Mouse (Mus musculus): ENCODE results near the gene Fam133b. TPM values are rescaled to one million over a fixed set of nuclear protein-coding genes. Genes with fewer than 3 reads are reported as not detected.
"Not testable (repeated sequence)": the region's sequence is repeated elsewhere in the genome, so short reads cannot be mapped to it uniquely, and the experiment has no call there.

Fam133b gene
- polyA plus RNA-seq, 1 experiment from 2014 or later, result 18.7 TPM

- H3K27me3 ChIP-seq (replicated peaks; ENCODE audit: control insufficient read depth, insufficient read depth, low read length), result not testable (repeated sequence)
- 95% methylated on average over 2 of the region's 2 CpGs for WGBS
Measured at GRCm38 (mm10) chr5:3611835-3612234, 68.2 kb downstream of the Fam133b start.

More at GRCm38 (mm10) chr5:3611835-3612234, 68.2 kb downstream of the Fam133b start:
- not testable (repeated sequence) for H3K9me3 ChIP-seq (ENCODE audit: control insufficient read depth, low read length); H3K9ac ChIP-seq (ENCODE audit: low read depth, low read length); H3K4me2 ChIP-seq (ENCODE audit: low read depth, low read length); H3K27ac ChIP-seq (ENCODE audit: low read length); ATAC-seq; H3K4me3 ChIP-seq (ENCODE audit: low read length); H3K4me1 ChIP-seq (ENCODE audit: control insufficient read depth, insufficient read depth, low read length); H3K36me3 ChIP-seq (ENCODE audit: control insufficient read depth, insufficient read depth, low read length)

Other genes with a start within 250 kb of the Fam133b start
- 19.7 and 20.9 TPM in 2 replicates for gene Cdk6, start 202.3 kb upstream of the Fam133b start, polyA plus RNA-seq (2015; fragmentation: Nextera tagmentation; extraction: Ambion mirVana)
- 1.2 and 1.3 TPM in 2 replicates for gene 1700109H08Rik, start 27.7 kb downstream of the Fam133b start, polyA plus RNA-seq (2015; fragmentation: Nextera tagmentation; extraction: Ambion mirVana)
- 17.0 and 18.9 TPM in 2 replicates for gene Pex1, start 52.2 kb downstream of the Fam133b start, polyA plus RNA-seq (2015; fragmentation: Nextera tagmentation; extraction: Ambion mirVana)
- gene Rbm48, start 52.8 kb downstream of the Fam133b start, polyA plus RNA-seq (2015; fragmentation: Nextera tagmentation; extraction: Ambion mirVana), result 8.9 and 10.3 TPM in 2 replicates
- not detected in 2 replicates for gene Tmbim7, start 107.3 kb downstream of the Fam133b start, polyA plus RNA-seq (2015; fragmentation: Nextera tagmentation; extraction: Ambion mirVana)
- gene Gatad1, start 113.4 kb downstream of the Fam133b start, polyA plus RNA-seq (2015; fragmentation: Nextera tagmentation; extraction: Ambion mirVana), result 50.9 and 52.4 TPM in 2 replicates